ENCODE assay signal across 8 mouse cellular contexts in genomic region chr6:120114698-120115097, GRCm38 (mm10). TPM values are rescaled to one million over a fixed set of nuclear protein-coding genes. Genes with fewer than 3 reads are reported as not detected.
DNase-seq lines count a peak whose midpoint lies in the region; ATAC-seq lines count a peak whose summit lies in the region.

No protein-coding gene starts in this region.

- no peak overlapping the region for H3K9ac ChIP-seq in limb, embryonic 12.5 days (replicated peaks)
- peak overlapping the region; percentile 36; the same call in 1 of the 2 replicates for H3K9ac ChIP-seq in embryonic facial prominence, embryonic 13.5 days

- intact Hi-C loops in heart, postnatal 14 days (cut with DNase I), result no loop called here

- WGBS in limb, embryonic 12.5 days, result 23% methylated on average over 7 of the region's 7 CpGs
- 42% methylated on average over 7 of the region's 7 CpGs for WGBS in limb, embryonic 10.5 days
- WGBS in embryonic facial prominence, embryonic 13.5 days, result 8% methylated on average over 7 of the region's 7 CpGs

- no peak overlapping the region for H3K4me2 ChIP-seq in limb, embryonic 12.5 days
- peak overlapping the region; percentile 27 for H3K4me2 ChIP-seq in embryonic facial prominence, embryonic 13.5 days

- H3K27ac ChIP-seq in limb, embryonic 12.5 days, result 0 out of 2 replicates have a peak overlapping the region, but pooled peaks have one; percentile 50
- no peak overlapping the region for H3K27ac ChIP-seq in limb, embryonic 10.5 days
- peak overlapping the region; percentile 83 for H3K27ac ChIP-seq in embryonic facial prominence, embryonic 13.5 days

- H3K4me3 ChIP-seq in limb, embryonic 12.5 days (replicated peaks), result no peak overlapping the region
- H3K4me3 ChIP-seq in limb, embryonic 10.5 days, result no peak overlapping the region
- no peak overlapping the region for H3K4me3 ChIP-seq in embryonic facial prominence, embryonic 13.5 days

- no peaks in the 10 kb centered on the region for H3K36me3 ChIP-seq in limb, embryonic 12.5 days
- no peaks in the 10 kb centered on the region for H3K36me3 ChIP-seq in limb, embryonic 10.5 days
- no peaks in the 10 kb centered on the region for H3K36me3 ChIP-seq in embryonic facial prominence, embryonic 13.5 days

- H3K9me3 ChIP-seq in limb, embryonic 12.5 days, result no peaks in the 10 kb centered on the region
- no peaks in the 10 kb centered on the region for H3K9me3 ChIP-seq in limb, embryonic 10.5 days (replicated peaks)
- no peaks in the 10 kb centered on the region for H3K9me3 ChIP-seq in embryonic facial prominence, embryonic 13.5 days

- DNase-seq in limb, embryonic 10.5 days (ENCODE audit: low spot score), result no peak
- peak; percentile 77 to 86 for DNase-seq in heart, postnatal 14 days
- peak; percentile 49 to 57 for DNase-seq in layer of hippocampus, postnatal 10 days (ENCODE audit: low spot score in 2 of 2)
- DNase-seq in ovary, adult 18-20 months (ENCODE audit: low spot score), result peak; percentile 41
- DNase-seq in thymus, adult 18-20 months, result no peak
- DNase-seq in cerebellum, adult 11 months, result no peak

- ATAC-seq in limb, embryonic 12.5 days (ENCODE audit: insufficient number of reproducible peaks, insufficient read depth, low FRiP score, low TSS enrichment, low read depth), result no peak
- ATAC-seq in embryonic facial prominence, embryonic 13.5 days (ENCODE audit: insufficient number of reproducible peaks, insufficient read depth, low FRiP score, low TSS enrichment, low read depth), result no peak

- no peaks in the 10 kb centered on the region for H3K27me3 ChIP-seq in limb, embryonic 12.5 days
- H3K27me3 ChIP-seq in limb, embryonic 10.5 days (ENCODE audit: low read depth, poor library complexity, severe bottlenecking), result no peaks in the 10 kb centered on the region
- H3K27me3 ChIP-seq in embryonic facial prominence, embryonic 13.5 days, result no peaks in the 10 kb centered on the region

- H3K4me1 ChIP-seq in limb, embryonic 12.5 days (replicated peaks), result peaks cover 7% of the 10 kb centered on the region; the same call in 1 of the 2 replicates
- H3K4me1 ChIP-seq in limb, embryonic 10.5 days, result peaks cover 29% of the 10 kb centered on the region
- peaks cover 33% of the 10 kb centered on the region for H3K4me1 ChIP-seq in embryonic facial prominence, embryonic 13.5 days

RNA-seq across cellular contexts. Expression of gene Ninj2, which starts 21.5 kb away (rescaled TPM):
- polyA plus RNA-seq in limb, embryonic 12.5 days (2016; fragmentation: Nextera tagmentation; extraction: Ambion mirVana), result not detected in 2 replicates
- polyA plus RNA-seq in limb, embryonic 10.5 days (2016; fragmentation: Nextera tagmentation; extraction: Ambion mirVana), result 0.31 TPM in 1 of 2 replicates, not detected in the other
- polyA plus RNA-seq in embryonic facial prominence, embryonic 13.5 days (2015; fragmentation: Nextera tagmentation; extraction: Ambion mirVana), result not detected in 2 replicates
- total RNA-seq in heart, postnatal 14 days (2021), result not detected
- total RNA-seq in layer of hippocampus, postnatal 10 days (2021), result under 1 TPM in 1 of 2 experiments, not detected in 1; 0.56 TPM

Comparison
In these comparisons a context has a peak if more than half of its experiments do, and no peak if none do; other contexts are left out.
1. DNase-seq: peak in heart, postnatal 14 days (2 of 2), layer of hippocampus, postnatal 10 days (2 of 2) and ovary, adult 18-20 months (single experiment); none in limb, embryonic 10.5 days (single experiment), thymus, adult 18-20 months (0 of 2) and cerebellum, adult 11 months (single experiment).